Mouse (Mus musculus): ENCODE data around the gene Rprd1b.

Gene Rprd1b

DNA sequence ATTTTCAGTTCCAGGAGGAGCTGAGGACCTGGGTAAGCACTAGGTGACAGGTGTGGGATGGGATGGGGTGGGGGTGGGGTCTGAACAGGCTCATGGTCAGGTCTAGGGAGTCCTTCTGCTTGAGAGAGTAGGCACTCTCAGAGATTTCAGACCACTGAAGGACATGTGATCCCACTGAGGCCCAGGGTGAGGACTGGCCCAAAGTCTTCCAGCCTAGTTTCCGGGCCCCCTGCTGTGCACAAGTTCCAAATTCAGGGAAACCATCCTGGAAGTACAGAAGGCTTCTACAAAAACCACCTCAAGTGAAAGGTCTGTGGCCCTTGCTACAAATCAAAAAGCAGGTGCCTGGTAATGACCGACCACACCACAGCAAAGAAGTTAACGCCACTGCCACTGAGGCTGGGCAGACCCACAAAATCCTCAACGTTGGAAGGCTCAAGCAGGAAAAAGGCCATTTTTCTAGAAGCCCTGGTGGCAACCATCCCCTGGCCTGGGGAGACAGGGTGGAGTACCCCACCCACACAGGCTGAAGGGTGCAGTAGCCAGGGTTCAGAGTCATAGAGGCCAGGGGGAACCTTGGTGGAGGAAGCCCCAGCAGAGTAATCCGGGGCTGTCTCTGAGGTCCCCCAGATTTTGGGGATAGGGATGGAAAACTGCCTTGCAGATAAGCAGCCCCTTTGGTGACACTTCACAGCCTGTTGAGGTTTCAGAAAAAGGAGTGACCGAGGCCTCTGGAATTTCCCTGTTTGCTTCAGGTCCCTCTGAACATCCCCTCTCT lies 116.6 kb downstream of the Rprd1b start:
- no peak for DNase-seq (ENCODE audit: low spot score in 2 of 2)

DNA sequence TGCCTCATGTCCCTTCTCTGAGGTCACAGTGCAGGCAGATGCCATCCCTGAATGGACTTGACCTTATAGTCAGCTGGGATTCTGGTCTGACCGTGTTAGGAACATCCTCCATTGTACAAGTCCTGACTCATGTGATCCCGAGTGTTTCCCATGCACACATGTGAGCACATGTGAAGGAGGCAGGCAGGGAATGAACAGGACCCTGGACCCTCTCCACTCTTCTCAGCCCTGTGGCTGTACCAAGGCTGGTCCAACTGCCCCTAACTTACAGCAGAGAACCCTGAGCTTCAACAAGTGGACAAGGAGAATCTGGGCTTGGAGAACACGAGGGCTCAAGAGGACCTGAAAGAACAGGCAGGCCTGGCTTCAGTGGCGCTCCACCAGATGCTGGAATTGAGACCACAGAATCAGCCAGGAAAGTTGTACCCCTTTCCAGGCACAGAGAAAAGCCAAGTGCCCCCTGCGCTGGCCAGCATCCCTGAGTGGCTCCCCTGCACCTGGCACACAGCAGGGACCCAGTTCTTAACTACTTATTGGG lies 117.3 kb downstream of the Rprd1b start:
- no peak for DNase-seq (ENCODE audit: low spot score in 2 of 2)

DNA sequence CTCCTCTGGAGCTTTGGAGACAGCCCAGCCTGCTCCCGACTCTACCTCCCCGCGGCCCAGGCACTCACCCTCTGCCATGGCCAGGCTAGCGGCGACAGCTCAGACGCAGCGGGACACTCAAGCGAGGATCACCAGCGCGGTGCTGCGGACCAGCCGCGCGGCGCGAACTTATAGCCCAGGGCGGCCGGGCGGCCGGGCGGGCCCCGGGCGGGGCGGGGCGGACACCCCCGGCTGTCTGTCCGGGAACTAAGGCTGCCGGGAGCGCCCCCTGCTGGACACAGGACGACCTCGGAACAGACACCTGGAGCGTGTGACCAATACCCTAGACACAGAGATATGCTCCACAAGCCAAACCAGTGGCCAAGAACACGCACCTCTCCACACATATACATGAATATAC lies 117.9 kb downstream of the Rprd1b start, which contains the start of gene Tgm2:
Tgm2 (minus strand) TSS at position 214 of the 400 bp plus-strand sequence.
- peak; percentile 55 to 68 for DNase-seq (ENCODE audit: low spot score in 2 of 2)

DNA sequence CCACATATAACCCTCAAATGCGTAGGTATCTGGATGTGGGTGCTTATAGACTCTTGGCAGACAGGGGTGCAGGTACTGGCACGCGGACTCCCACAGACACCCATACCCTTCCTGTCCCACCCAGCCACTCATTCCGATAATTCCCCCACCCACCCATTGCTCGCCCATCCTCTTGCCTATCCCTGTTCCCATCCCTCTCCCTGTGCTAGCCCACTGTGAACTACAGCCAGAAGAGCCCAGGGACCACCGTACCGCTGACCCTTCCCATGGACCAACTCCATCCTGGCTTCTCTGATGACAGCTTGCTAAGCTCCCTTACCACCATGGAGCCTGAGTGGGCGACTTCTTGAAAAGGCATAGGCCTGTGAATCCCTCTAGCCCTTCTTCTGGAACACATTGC lies 118.7 kb downstream of the Rprd1b start:
- no peak for DNase-seq (ENCODE audit: low spot score in 2 of 2)

DNA sequence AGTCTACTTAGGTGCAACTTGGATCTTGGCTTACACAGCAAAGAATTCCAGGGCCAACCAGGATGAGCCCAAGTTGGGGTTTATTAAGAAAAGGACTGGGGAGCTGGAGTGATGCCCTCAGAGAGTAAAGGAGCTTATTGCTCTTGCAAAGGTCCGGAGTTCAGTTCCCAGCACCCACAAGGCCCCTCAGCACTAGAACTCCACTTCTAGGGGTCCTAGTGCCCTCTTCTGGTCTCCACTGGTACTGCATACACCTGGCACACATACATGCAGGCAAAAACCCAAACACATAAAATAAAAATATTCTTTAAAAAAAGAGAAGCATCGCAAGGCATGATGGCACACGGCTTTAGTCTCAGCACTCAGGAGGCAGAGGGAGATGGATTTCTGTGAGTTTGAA lies 122.8 kb downstream of the Rprd1b start:
- no peak for DNase-seq (ENCODE audit: low spot score in 2 of 2)

DNA sequence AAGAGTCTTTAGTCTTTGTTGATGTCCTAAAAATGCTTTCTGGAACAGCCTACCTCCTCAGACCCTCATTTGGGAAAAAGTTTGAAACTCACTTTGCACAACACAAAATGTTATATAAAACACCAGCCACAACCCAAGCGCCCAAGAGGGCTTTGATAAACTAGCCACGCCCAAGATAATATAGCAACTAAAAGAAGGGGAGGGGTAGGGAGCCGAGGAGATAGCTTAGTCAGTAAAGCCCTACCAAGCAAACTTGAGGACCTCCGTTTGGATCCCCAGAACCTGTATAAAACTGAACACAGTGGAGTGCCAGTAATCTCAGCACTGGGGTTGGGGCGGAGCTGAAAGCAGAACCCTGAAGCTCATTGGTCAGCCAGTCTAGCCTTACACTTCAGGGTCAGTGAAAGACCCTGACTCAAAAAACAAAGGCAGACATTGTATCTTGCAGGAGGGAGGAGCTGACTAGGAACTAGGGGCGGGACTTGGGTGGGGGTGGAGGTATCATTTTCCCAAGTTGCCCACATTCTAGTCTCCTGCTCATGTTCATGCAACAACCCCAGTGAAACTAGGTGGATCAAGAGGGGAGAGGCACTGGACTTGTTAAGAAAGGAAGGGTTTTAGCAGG lies 124.5 kb downstream of the Rprd1b start:
- DNase-seq (ENCODE audit: low spot score in 2 of 2): no peak

DNA sequence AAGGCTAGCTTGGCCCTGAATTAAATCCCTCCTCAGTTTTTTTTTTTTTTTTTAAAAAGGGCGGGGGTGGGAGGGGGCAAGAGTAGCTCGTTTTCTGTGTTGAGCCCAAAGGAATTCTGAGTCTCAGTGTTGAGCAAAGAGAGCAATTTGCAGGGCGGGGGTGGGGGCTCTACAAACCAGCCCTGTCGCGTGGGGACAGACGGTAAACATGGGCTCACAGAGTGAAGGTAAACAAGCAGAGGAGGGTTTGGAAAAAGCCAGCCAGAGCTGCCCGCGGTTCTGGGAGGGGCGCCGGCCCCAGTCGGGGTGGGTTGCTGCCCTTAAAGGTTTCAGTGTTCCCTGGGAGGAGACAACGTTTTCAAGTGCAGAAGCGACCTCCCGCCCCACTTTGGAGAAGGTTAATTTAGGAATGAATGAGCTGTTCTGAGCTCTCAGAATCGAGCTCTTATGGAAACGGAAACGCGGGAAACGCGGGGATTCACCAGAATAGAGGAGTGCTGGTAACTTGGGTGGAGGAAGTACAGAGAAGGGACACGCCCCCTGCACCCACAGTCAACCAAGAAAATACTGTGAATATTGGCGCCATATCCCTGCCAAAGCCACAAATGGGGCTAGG lies 125.5 kb downstream of the Rprd1b start:
- no peak for DNase-seq (ENCODE audit: low spot score in 2 of 2)

DNA sequence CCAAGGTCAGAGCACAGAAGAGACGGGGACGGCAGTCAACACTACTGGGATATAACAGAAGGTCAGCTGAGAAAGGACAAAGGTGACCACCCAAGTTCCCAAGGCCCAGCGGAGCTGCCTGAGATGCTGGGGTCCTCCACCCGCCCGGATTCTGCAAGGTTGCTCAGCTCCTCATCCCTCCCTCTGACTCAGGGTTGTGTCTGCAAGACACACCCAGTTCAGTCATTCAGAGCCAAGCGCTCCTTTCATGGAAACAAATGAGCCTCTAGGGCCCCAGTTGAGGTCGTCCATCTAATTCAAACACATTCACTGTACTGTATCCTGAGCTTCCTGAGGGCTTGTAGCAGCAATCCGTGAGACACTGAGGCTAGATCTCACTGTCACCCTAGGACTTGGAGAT lies 126.3 kb downstream of the Rprd1b start:
- DNase-seq (ENCODE audit: low spot score in 2 of 2): no peak

DNA sequence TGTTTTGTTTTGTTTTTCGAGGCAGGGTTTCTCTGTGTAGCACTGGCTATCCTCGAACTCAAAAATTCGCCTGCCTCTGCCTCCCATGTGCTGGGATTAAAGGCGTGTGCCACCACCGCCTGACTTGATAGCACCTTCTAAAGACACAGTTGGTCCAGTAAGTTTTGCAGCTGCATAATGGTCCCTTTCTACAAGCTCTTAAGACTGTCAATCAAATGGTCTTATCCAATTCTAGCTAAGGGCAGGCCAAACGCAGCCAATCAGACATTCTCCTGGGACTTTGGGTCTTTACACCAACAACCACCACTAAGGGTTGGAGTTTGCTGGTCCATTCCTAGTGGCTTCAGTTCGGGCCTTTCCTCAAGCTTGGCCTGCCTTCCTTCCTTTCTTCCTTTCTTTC lies 126.8 kb downstream of the Rprd1b start:
- no peak for DNase-seq (ENCODE audit: low spot score in 2 of 2)

DNA sequence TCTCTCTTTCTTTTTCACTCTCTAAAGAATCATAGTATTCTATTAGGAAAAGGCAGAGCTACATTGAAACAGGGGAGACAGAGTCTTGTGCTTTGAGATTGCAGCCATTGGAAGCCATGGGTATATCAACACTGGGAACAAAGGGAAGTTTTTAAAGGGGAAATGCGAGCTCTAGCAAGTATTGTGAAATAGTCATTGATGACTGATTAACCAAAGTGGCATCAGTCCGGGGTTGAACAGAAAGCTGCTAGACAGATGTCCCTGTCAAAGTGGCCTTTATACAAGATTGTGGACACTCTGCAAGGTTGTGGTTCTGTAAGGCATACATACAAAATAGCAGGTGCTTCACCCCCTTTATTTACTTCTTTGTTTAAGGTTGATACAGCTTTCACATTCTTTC lies 127.3 kb downstream of the Rprd1b start:
- DNase-seq (ENCODE audit: low spot score in 2 of 2): no peak

DNA sequence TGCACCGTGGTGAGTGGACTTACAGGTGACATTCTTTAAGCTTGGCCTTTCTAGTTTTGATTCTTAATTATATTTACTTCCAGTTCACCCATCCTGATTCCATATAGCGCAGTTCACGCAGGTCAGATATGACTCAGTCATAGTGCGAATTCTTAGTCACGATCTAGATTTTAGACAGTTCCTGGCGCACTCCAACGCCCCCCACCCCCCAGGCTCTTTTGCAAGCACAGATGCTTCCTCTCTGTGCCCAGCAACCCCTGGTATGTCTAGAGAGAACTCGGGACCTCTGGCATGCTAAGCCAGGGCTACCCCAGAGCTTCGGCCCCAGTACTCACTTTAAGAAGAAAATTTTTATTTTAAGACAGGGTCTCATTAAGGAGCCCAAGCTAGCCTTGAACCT lies 128.2 kb downstream of the Rprd1b start:
- no peak for DNase-seq (ENCODE audit: low spot score in 2 of 2)

DNA sequence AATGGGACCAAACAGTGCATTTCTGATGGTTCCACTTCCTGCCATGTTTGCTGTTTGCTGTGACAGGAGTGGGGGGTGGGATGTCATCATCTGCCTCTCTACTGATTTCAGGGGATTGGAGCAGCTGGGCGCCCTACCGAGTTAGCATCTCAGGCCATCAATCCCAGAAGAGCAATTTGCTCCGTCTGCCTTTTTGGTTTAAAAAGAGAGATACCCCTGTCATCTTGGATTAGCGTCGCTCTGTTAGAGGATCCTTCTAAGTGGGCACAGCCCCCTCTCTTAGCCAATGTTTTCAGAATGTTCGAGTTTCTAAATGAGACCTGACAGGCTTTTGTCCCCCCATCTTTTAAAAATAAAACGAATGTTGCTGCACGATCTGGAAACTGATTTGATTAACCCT lies 129.4 kb downstream of the Rprd1b start:
- no peak for DNase-seq (ENCODE audit: low spot score in 2 of 2)

DNA sequence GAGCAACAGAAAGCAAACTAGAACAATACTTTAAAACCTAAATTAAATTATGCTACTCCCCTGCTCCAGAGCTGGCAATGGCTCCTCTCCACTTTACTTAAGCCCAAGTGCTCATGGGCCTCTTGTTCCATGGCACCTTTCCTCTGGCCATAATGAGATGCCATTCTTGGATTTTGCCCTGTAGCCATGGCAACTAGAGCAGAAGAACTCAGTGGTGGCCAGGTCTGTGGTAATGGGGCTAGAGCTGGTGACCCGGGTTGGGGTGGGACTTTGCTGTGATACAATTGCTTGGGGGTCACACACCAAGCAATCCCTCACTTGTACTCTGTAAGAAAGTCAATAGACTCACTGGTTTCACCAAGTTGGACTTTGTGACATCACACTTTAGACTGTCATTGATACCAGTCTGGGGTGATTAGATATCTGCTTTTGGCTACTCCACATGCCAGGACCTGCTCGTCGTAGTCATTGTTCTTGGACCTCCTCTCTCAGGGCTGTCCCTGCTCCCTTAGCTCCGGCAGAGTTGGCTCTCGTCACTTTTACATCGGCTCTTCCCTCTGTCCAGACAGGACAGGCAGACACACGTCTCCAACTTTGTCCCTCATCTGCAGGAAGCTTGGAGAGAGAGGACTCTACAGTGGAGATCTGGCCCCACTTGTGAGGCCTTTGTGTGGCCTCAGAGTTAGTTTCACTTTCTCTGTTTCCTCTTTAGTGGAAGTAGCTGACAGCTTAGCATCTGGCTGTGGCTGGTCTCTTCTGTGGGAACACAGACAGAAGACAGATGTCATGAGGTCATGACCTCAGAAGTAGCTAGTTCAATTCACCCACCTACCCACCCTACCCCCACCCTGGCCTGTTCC lies 131.3 kb downstream of the Rprd1b start:
- DNase-seq (ENCODE audit: low spot score in 2 of 2): no peak

DNA sequence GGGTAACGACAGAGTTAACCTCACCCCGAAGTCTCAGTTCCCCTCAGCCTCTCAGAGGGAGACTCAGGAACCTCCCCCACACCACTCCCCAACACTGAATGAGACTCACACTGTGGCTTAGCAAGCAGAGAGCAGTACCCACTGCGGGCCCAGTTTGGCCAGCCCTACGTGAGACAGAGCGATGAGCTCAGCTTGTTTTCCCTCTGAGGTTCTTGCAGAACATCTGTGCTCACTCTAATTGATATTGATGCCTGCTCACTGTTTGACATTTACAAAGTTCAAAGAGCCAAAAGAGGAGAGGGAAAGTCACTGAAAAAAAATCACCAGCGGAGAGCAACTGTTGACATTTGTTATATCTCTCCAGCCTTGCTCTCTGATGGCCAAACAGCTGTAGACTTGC lies 133.5 kb downstream of the Rprd1b start:
- no peak for DNase-seq (ENCODE audit: low spot score in 2 of 2)

DNA sequence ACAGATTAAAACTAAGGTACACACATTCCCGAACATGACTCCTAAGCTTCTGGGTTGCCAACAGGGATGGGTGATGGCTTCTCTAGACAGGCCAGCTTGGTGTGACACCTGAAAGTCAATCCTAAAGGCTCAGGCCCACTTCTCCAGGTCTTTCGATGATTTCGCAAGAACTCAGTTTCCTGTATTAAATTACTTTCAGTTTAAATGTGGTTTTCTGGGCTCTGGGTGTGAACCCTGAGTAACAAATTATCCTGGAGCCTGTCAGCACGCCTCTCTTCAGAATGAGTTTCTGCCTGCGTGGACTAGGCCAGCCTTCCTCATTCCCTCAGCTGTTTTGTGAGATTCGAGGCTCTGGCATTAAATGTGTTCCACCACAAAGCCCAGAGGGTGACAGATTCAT lies 134.7 kb downstream of the Rprd1b start:
- DNase-seq (ENCODE audit: low spot score in 2 of 2): no peak

DNA sequence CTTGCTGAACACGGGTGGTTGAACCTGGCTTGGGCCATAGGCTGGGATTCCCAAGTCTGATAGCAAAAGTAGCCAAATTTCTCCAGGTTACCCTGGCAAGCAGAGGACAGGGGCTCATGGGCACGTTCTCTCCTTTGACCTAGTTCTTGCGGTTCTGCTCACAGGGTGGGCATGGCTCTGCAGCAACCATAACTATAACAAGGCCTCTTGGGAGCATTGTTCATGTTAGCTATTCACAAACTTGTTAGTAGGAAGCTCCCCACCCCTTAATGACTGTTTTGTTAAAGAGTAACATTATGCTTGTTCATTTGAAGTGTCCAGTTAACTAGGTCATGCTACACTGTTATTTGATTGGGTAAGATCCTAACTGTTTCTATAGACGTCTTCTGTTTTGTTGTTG lies 137.5 kb downstream of the Rprd1b start:
- no peak for DNase-seq (ENCODE audit: low spot score in 2 of 2)

DNA sequence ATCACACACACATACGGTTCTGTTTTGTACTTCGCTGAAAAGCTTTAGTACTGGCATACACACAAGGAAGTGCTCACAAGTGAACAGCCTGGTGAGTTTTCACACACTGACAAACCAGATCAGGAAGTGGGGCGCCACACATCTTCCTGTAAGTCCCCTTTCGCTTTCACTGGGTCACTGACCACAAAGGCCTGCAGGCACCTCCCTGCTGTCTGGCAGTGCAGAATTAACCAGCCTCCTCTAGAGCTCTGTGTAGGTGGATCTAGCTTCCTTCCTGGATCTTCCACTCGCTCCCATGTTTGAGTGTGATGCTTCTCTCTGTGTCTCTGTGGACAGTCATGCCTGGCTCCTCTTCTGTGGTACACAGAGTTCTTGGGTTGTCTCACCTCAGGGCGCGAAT lies 138.3 kb downstream of the Rprd1b start:
- DNase-seq (ENCODE audit: low spot score in 2 of 2): no peak

DNA sequence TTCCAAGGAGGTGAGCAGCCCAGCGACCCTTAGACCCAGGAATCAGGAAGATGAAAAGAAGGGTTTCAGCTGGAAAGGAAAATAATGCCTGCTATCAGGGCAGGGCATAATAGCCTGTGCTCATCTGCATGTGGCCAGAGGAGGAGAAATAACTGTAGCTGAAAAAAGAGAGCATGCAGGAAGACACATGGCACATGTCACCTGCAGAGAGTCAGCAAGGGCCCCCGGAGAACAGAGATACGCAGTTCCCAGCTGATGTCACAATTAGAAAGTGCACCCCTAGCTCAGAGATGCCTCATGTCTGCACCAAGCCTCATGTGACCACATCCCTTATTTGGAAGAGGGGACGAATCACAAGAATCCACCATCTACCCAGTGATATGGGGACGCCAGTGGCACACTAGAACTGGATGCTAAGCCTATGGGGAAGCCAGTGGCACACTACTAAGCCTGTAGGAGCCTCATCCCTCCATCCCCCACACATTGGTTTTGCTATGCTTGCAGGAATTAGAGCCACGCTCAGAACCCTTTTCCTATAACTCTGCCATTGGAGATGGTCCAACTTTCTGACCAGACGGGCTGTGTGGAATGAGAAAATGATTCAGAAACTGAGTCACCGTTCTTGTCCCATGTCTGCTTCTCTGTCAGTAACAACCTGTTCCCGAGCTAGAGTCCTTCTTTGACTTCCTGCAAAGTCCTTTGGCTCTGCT lies 139.4 kb downstream of the Rprd1b start:
- DNase-seq (ENCODE audit: low spot score in 2 of 2): no peak

DNA sequence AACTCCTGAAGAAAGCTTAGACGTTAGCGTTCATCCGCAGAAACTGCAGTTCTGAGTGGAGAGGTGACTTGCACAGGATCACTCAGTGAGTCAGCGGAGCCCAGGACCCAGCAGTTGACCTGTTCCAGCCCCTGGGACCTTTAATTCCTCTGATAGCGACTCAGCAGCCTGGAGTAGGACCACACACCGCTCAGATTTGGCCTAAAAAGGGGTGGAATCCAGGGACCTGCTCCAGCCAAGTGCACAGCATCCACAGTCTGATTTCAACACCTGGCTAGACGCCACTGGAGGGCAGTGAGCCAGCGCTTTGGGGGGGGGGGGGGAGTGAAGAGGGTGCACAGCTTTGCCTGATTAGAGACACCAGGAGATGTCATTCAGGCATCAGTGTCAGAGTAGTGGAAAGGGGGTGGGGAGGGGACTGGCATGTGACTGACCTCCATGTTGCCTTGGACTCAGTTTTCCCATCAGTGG lies 140.5 kb downstream of the Rprd1b start:
- no peak for DNase-seq (ENCODE audit: low spot score in 2 of 2)

DNA sequence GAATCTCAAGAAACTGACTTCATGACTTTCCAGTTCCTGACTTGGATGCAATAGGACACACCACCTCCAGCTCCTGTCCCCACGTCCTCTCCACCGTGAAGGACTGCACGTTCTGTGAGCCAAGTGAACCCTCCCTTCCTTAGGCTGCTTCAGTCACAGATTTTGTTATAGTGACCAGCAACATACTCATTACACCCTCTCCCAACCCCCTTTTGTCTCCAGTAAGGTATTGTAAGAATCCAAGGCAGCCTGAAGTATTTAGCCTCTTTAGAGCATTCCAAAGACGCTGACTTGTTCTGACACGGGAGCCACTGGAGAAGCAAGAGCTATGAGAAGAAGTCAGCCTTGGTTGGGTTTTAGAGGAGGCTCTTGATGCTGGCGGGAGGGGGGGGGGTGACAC lies 141.1 kb downstream of the Rprd1b start:
- DNase-seq (ENCODE audit: low spot score in 2 of 2): no peak

DNA sequence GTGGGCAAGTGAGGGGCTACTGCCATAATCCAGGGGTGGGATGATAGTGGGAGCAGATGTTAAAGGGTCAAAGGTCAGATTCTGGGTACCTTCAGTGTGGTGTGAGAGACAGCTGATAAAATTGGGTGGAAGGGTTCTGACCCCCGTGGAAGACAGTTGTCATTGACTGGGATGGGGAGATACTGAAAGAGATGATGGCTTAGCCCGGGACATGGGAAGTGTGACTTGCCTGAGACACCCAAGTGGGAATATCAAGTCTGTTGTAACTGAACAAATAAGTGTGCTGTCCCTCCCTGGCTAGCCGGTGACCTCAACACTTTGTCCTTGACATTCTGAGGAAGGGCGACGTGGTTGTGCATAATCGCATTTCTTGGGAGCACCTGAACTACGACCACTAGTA lies 141.5 kb downstream of the Rprd1b start:
- DNase-seq (ENCODE audit: low spot score in 2 of 2): no peak
